In the genomic region with DNA sequence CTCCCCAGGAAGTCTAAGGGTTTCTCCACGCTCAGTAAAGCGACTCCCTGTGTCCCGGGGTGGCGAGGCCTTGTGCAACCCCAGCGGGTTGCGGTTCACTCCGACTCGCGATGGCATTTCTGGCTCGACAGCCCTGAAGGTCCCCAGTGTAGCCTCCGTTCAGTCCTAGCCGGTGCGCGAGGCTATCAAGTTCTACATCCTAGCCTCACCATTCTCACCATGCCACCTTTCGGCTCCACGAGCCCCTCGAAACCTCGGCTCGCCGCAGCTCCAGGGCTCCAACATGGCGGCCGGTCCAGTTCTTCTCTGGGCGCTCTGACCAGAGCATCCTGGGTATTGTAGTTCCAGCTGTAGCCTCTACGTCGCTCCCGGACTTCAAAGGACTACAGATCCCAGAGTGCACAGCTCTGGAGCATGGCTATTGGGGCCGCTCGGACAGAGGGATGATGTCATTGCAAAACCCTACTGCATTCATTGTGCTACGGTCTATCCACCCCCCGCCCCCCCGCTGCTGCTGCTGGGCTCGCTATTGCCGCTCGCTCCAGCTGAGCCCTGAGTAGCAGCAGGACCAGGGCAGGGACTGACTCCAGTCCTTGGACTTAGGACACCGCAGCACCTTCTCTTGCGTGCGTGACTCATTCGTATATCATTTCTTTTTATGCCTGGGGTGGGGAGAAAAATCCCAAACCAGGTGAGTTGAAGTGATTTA, we compare ENCODE assay signal across 8 mouse cellular contexts. TPM values are rescaled to one million over a fixed set of nuclear protein-coding genes. Genes with fewer than 3 reads are reported as not detected.
DNase-seq lines count a peak whose midpoint lies in the region; ATAC-seq lines count a peak whose summit lies in the region.

A gene (plus strand): TSS at position 452 of the 709 bp plus-strand sequence.

- ATAC-seq in heart, embryonic 13.5 days (ENCODE audit: extremely low read depth, insufficient number of reproducible peaks, low FRiP score, low TSS enrichment): peak; percentile 100
- ATAC-seq in liver, embryonic 12.5 days: peak; percentile 99
- ATAC-seq in stomach, embryonic 15.5 days (ENCODE audit: insufficient read depth, low FRiP score, low read depth): peak; percentile 100

- H3K27ac ChIP-seq in brown adipose tissue, adult 24 weeks (replicated peaks; ENCODE audit: low read depth, low read length): peak within 1 kb of the TSS; percentile 98
- H3K27ac ChIP-seq in heart, embryonic 13.5 days (replicated peaks): peak within 1 kb of the TSS; percentile 89
- H3K27ac ChIP-seq in liver, embryonic 12.5 days: peak within 1 kb of the TSS; percentile 87
- peak within 1 kb of the TSS; percentile 92 for H3K27ac ChIP-seq in stomach, embryonic 15.5 days

- no peaks in the 10 kb centered on the region for H3K9me3 ChIP-seq in heart, embryonic 13.5 days
- no peaks in the 10 kb centered on the region for H3K9me3 ChIP-seq in liver, embryonic 12.5 days (replicated peaks)
- no peaks in the 10 kb centered on the region for H3K9me3 ChIP-seq in stomach, embryonic 15.5 days

- H3K4me1 ChIP-seq in brown adipose tissue, adult 24 weeks (ENCODE audit: control insufficient read depth, insufficient read depth, insufficient read length, low read length): 0 out of 2 replicates have a peak, but pooled peaks cover 2% of the 10 kb centered on the region
- H3K4me1 ChIP-seq in heart, embryonic 13.5 days: peaks cover 44% of the 10 kb centered on the region
- peaks cover 34% of the 10 kb centered on the region for H3K4me1 ChIP-seq in liver, embryonic 12.5 days
- peaks cover 5% of the 10 kb centered on the region; the same call in 1 of the 2 replicates for H3K4me1 ChIP-seq in stomach, embryonic 15.5 days

- H3K4me2 ChIP-seq in heart, embryonic 13.5 days: peak within 1 kb of the TSS; percentile 96
- H3K4me2 ChIP-seq in liver, embryonic 12.5 days: peak within 1 kb of the TSS; percentile 86
- peak within 1 kb of the TSS; percentile 83 for H3K4me2 ChIP-seq in stomach, embryonic 15.5 days

- H3K36me3 ChIP-seq in heart, embryonic 13.5 days: peaks cover 28% of the 10 kb centered on the region
- peaks cover 33% of the 10 kb centered on the region for H3K36me3 ChIP-seq in liver, embryonic 12.5 days
- no peaks in the 10 kb centered on the region for H3K36me3 ChIP-seq in stomach, embryonic 15.5 days

- H3K4me3 ChIP-seq in brown adipose tissue, adult 24 weeks (ENCODE audit: insufficient read depth, low read depth, low read length): peak within 1 kb of the TSS; percentile 86
- H3K4me3 ChIP-seq in heart, embryonic 13.5 days: peak within 1 kb of the TSS; percentile 68
- H3K4me3 ChIP-seq in liver, embryonic 12.5 days: peak within 1 kb of the TSS; percentile 88
- peak within 1 kb of the TSS; percentile 76 for H3K4me3 ChIP-seq in stomach, embryonic 15.5 days (replicated peaks)

- H3K27me3 ChIP-seq in heart, embryonic 13.5 days (replicated peaks): no peaks in the 10 kb centered on the region; the same call in 1 of the 2 replicates
- peaks cover 17% of the 10 kb centered on the region; the same call in 1 of the 2 replicates for H3K27me3 ChIP-seq in liver, embryonic 12.5 days (replicated peaks)
- no peaks in the 10 kb centered on the region for H3K27me3 ChIP-seq in stomach, embryonic 15.5 days (replicated peaks)

- WGBS in heart, embryonic 13.5 days: under 1% methylated on average over 38 of the region's 38 CpGs
- 1% methylated on average over 38 of the region's 38 CpGs for WGBS in liver, embryonic 12.5 days (ENCODE audit: insufficient replicate concordance)
- WGBS in stomach, embryonic 15.5 days: under 1% methylated on average over 38 of the region's 38 CpGs

- peak within 1 kb of the TSS; percentile 93 for H3K9ac ChIP-seq in heart, embryonic 13.5 days
- peak within 1 kb of the TSS; percentile 95 for H3K9ac ChIP-seq in liver, embryonic 12.5 days
- peak within 1 kb of the TSS; percentile 90 for H3K9ac ChIP-seq in stomach, embryonic 15.5 days

- DNase-seq in CD4-positive, CD25-positive, alpha-beta regulatory T cell, adult 2 months (ENCODE audit: low read depth, low spot score): peak; percentile 96
- DNase-seq in fat pad, adult 2 months (ENCODE audit: extremely low read depth, low read depth, low spot score): peak; percentile 91
- peak; percentile 96 for DNase-seq in kidney, postnatal 10 days
- peak; percentile 91 for DNase-seq in natural killer cell, adult 2 months (ENCODE audit: low spot score in 2 of 2)

RNA-seq across cellular contexts. Expression of the gene that starts here (rescaled TPM):
- 16.0 and 20.6 TPM in 2 replicates for polyA plus RNA-seq in brown adipose tissue, adult 24 weeks (2012; ENCODE audit: insufficient read depth, insufficient read length, missing spikeins)
- 5.6 and 7.9 TPM in 2 replicates for polyA plus RNA-seq in heart, embryonic 13.5 days (2015; fragmentation: Nextera tagmentation; extraction: Ambion mirVana)
- 6.2 and 7.9 TPM in 2 replicates for polyA plus RNA-seq in liver, embryonic 12.5 days (2016; fragmentation: Nextera tagmentation; extraction: Ambion mirVana)
- polyA plus RNA-seq in stomach, embryonic 15.5 days (2015; fragmentation: Nextera tagmentation; extraction: Ambion mirVana): 18.4 and 23.9 TPM in 2 replicates

Comparison
In these comparisons a context has a peak if more than half of its experiments do, and no peak if none do; other contexts are left out.
1. Peak in every context shown above with its lines: DNase-seq, ATAC-seq, H3K4me3 ChIP-seq and H3K27ac ChIP-seq.